Mouse (Mus musculus) ovary, postnatal 36 days (tissue): ENCODE measurements around the gene Elovl2.

Experiments
- DNase-seq: peaks from one replicate; pipeline ENCODE4 v3.0.0; 2022; ENCODE audit warnings: low spot score, mixed read lengths

Elovl2 gene

GRCm38 (mm10) chr13:41145433-41145970 is 74.7 kb downstream of the Elovl2 start:
- DNase-seq = no peak

DNA sequence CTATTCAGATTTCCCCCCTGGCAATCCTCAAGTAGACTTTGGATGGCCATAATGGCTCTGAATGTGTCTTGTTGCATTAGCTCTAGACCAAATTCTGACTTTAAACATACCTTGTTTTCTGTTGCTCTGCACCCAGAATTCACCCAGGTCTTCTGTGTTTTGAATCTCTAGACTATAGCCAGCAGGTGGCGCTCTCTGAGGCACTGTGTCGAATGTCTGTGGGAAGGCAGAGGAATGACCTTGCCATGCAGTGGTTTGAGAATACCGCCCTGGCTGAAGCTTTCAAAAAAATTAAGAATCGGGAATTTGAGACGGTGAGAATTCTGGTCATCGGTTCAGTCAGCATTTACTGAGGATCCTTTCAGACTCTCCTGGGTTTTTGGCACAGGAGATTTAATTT is 85.3 kb downstream of the Elovl2 start:
- peak; percentile 64 for DNase-seq
